Mouse (Mus musculus) cortical plate, adult 2 months (tissue): ENCODE measurements around the gene Atp2b2. TPM values are rescaled to one million over a fixed set of nuclear protein-coding genes. Genes with fewer than 3 reads are reported as not detected.

Source experiments
- H3K27ac ChIP-seq: fragments of 200-500 bp; 2 replicates; pipeline ENCODE4 v1.5.1; 2012; ENCODE audit warnings: low read length, control low read depth, inconsistent platforms; ENCODE audit not compliant: insufficient read depth
- H3K4me1 ChIP-seq: fragments of 200-500 bp; 2 replicates; pipeline ENCODE4 v1.6.1; 2011; ENCODE audit warnings: low read length; ENCODE audit not compliant: control insufficient read depth, insufficient read depth
- H3K4me3 ChIP-seq: fragments of 200-500 bp; 2 replicates; pipeline ENCODE4 v1.5.1; 2011; ENCODE audit warnings: mild to moderate bottlenecking, low read length, control low read depth; ENCODE audit not compliant: insufficient read depth
- CTCF ChIP-seq: fragments of 200-500 bp; IDR thresholded peaks from 2 replicates; pipeline ENCODE4 v1.5.1; 2011; ENCODE audit warnings: mild to moderate bottlenecking, control low read depth, low read length; ENCODE audit not compliant: insufficient read depth; ENCODE audit errors: extremely low read depth
- POLR2A ChIP-seq: fragments of 200-500 bp; IDR thresholded peaks from 2 replicates; pipeline ENCODE4 v1.6.1; 2011; ENCODE audit warnings: mild to moderate bottlenecking, low read length, control low read depth; ENCODE audit not compliant: insufficient read depth; ENCODE audit errors: extremely low read depth
- polyA plus RNA-seq: library from polyadenylated mRNA; depleted of rRNA; stranded (reverse); fragments of >200 nt; gene quantifications from 2 replicates; pipeline ENCODE4 v1.2.3, GENCODE M21; 2012

Atp2b2 gene
- polyA plus RNA-seq, 1 experiment = 238 TPM

DNA sequence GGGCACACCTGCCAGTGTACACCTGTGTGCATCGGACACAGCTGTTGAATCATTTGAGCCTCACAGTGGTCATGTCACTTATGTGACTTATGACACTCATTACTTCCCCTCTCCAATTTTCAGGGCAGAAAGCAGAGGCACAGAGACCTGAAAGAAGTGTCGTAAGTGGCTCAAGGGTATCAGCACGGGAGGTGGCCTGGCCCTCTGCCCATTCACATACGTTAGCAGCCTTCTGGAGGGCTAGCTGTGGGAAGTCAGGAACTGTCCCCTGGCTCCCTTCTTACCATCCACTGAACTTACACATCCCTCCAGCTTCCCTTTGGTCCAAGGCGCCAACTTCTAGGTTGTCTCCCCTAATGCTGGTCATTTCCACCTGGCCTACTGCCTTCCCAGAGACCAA is 132.6 kb downstream of the Atp2b2 start:
- Histone ChIP-seq H3K4me3 (no peak overlapping the region), H3K27ac (no peak overlapping the region), H3K4me1 (peaks cover 11% of the 10 kb centered on the region)
- TF ChIP-seq POLR2A (no peak), CTCF (no peak)

DNA sequence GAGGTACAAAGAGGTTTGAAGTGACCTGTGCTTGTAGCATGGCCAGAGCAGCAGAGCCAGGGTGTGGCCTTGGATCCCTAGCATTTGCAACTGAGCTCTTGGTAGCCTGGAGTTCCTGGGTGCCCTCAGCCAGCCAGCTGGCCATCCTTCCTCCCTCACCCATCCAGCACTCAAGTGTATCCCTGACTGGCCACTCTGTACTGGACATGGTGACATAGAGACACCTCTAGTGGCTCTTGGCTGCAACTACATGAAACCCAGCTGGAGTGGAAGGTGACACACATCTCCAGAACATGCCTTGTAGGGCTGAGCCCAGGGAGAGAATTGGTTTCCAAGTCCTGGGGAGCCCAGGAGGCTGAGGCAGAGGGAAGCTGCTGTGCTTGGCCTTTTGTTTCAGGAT is 134.3 kb downstream of the Atp2b2 start:
- TF ChIP-seq POLR2A (no peak), CTCF (peak; percentile 50)
- Histone ChIP-seq H3K4me3 (no peak overlapping the region), H3K27ac (no peak overlapping the region), H3K4me1 (peaks cover 9% of the 10 kb centered on the region)

GRCm38 (mm10) chr6:113904406-113904805 is 138.0 kb downstream of the Atp2b2 start:
- Histone ChIP-seq H3K4me3 (no peak overlapping the region), H3K27ac (no peak overlapping the region), H3K4me1 (peaks cover 7% of the 10 kb centered on the region)
- TF ChIP-seq CTCF (no peak), POLR2A (no peak)

- Histone ChIP-seq H3K4me3 (no peak overlapping the region), H3K4me1 (peaks cover 3% of the 10 kb centered on the region), H3K27ac (no peak overlapping the region)
- TF ChIP-seq POLR2A (no peak), CTCF (no peak)
These were observed 146.4 kb downstream of the Atp2b2 start for GRCm38 (mm10) chr6:113896023-113896422.

- TF ChIP-seq CTCF = no peak
- TF ChIP-seq POLR2A = no peak
- Histone ChIP-seq H3K4me3 (no peak overlapping the region), H3K27ac (no peak overlapping the region), H3K4me1 (peaks cover 5% of the 10 kb centered on the region)
These were observed 148.4 kb downstream of the Atp2b2 start for GRCm38 (mm10) chr6:113894008-113894407.

DNA sequence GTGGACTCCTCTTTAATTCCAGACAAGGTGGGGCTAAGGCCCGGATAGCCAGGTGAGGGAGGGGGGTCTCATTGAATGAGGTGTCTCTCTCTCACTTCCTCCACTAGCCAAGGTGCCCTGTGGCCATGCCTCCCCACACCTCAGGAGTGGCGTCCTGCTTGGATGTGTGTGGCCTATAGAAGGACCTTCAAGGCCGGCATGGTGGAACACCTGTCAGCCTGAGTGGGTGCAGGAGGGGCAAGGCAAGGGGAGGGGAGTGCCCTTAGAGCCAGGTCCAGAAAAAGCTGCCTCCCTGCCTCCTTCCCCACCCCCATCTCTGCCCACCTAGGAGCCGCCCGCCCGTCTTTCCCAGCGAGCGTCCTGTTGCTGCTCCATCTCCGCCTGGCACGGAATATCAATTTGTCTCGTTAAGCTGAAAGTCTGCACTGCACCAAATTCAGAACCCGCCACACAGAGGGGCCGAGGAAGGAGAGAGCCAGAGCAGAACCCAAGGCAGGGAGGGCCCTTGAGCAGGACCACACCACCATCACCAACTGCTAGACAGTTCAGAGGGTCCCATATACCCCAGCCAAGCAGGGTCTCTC is 150.2 kb downstream of the Atp2b2 start:
- no peak for TF ChIP-seq POLR2A
- no peak for TF ChIP-seq CTCF
- peak overlapping the region; percentile 90; the same call in 1 of the 2 replicates for H3K4me3 ChIP-seq
- H3K27ac ChIP-seq = no peak overlapping the region
- H3K4me1 ChIP-seq = peaks cover 14% of the 10 kb centered on the region

GRCm38 (mm10) chr6:113891225-113891967 is 151.0 kb downstream of the Atp2b2 start:
- no peak for TF ChIP-seq CTCF
- TF ChIP-seq POLR2A = peak; percentile 75
- Histone ChIP-seq H3K4me1 (peaks cover 18% of the 10 kb centered on the region), H3K27ac (peak overlapping the region; percentile 63; the same call in 1 of the 2 replicates), H3K4me3 (peak overlapping the region; percentile 90)

GRCm38 (mm10) chr6:113890858-113891213 is 151.6 kb downstream of the Atp2b2 start:
- H3K4me3 ChIP-seq = peak overlapping the region; percentile 90
- TF ChIP-seq CTCF (no peak), POLR2A (no peak)

DNA sequence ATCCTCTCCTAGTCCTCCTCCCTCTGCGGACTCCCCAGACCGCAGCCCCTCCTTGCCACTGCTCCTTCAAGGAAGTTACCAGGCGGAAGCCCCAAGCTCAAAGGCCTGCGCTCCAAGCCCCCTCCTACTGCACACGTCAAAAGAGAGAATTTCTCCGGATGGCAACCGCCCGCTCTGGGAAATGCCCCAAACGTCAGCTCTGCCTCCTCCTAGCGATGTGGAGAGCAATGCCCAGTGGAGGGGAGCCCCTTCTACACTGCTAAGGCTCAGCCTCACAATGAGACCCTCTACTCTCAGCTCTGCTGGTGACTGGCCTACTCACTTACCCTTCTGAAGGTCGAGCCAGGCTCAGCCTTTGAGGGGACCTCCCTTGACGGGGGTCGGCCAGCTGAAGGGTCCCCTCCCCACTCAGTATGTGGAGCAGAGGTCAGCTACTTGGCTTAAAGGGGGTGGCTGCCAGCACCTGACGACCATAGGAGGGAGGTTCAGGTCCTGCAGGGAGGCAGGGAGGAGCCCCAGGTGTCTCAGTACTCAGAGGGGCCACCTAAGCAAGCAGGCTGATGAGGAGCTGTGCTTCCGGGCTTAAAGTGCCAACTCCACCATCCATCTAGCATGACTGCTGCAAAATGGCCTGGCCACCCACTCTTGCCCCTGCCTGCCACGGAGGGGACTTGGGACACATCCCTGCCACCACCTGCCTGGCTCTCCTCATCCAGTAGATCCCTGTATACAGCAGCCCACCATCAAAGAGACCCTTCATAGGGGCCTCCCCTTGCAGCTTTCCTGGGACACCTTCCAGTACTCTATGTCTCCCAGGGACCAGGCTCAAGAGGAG is 152.2 kb downstream of the Atp2b2 start:
- Histone ChIP-seq H3K27ac (peak overlapping the region; percentile 26), H3K4me3 (peak overlapping the region; percentile 90), H3K4me1 (peaks cover 20% of the 10 kb centered on the region)
- TF ChIP-seq POLR2A (0 out of 2 replicates have a peak, but pooled peaks have one; percentile 38), CTCF (no peak)

More at GRCm38 (mm10) chr6:113890858-113891213, 151.6 kb downstream of the Atp2b2 start:
- Histone ChIP-seq H3K4me1 (peaks cover 19% of the 10 kb centered on the region), H3K27ac (peak overlapping the region; percentile 26)

- TF ChIP-seq CTCF (no peak), POLR2A (no peak)
- H3K4me1 ChIP-seq = peaks cover 25% of the 10 kb centered on the region
- no peak overlapping the region for H3K27ac ChIP-seq
- H3K4me3 ChIP-seq = peak overlapping the region; percentile 90
These were observed 153.2 kb downstream of the Atp2b2 start for GRCm38 (mm10) chr6:113889180-113889579.

- no peak for TF ChIP-seq CTCF
- TF ChIP-seq POLR2A = no peak
- Histone ChIP-seq H3K27ac (no peak overlapping the region), H3K4me3 (no peak overlapping the region), H3K4me1 (peaks cover 33% of the 10 kb centered on the region)
These were observed 155.5 kb downstream of the Atp2b2 start for GRCm38 (mm10) chr6:113886886-113887285.
